Mouse (Mus musculus) hindbrain, embryonic 11.5 days (tissue): Measurements from ENCODE around the gene Nmrk2. TPM values are rescaled to one million over a fixed set of nuclear protein-coding genes. Genes with fewer than 3 reads are reported as not detected.
A peak's percentile ranks its signal among the peaks of the same experiment; 100 is the strongest.

Source experiments
- ATAC-seq: fragments of 200-750 bp; cut with Nextera tagmentation; 2 replicates; pipeline ENCODE4 v1.8.0; 2017; ENCODE audit warnings: mild to moderate bottlenecking, moderate TSS enrichment, moderate library complexity; ENCODE audit not compliant: low FRiP score
- DNase-seq: peaks from one replicate; pipeline ENCODE4 v3.0.0-alpha.2; 2015; ENCODE audit warnings: low spot score
- H3K27ac ChIP-seq: fragments of 300-500 bp; sonication (generic); 2 replicates; pipeline ENCODE4 v1.5.1; 2014; ENCODE audit warnings: mild to moderate bottlenecking, low read depth, low read length
- H3K27me3 ChIP-seq: fragments of 300-500 bp; sonication (generic); 2 replicates; pipeline ENCODE4 v1.6.1; 2014; ENCODE audit warnings: mild to moderate bottlenecking, low read length, moderate library complexity, mixed read lengths; ENCODE audit not compliant: control insufficient read depth, insufficient read depth
- H3K36me3 ChIP-seq: fragments of 300-500 bp; sonication (generic); 2 replicates; pipeline ENCODE4 v1.6.1; 2014; ENCODE audit warnings: mild to moderate bottlenecking, low read length, moderate library complexity, mixed read lengths; ENCODE audit not compliant: control insufficient read depth, insufficient read depth
- H3K4me1 ChIP-seq: fragments of 300-500 bp; sonication (generic); replicated peaks from 2 replicates; pipeline ENCODE4 v1.6.1; 2014; ENCODE audit warnings: low read length, mixed read lengths; ENCODE audit not compliant: control insufficient read depth, insufficient read depth
- H3K4me2 ChIP-seq: fragments of 300-500 bp; sonication (generic); replicated peaks from 2 replicates; pipeline ENCODE4 v1.6.1; 2014; ENCODE audit warnings: mild to moderate bottlenecking, low read depth, low read length
- H3K4me3 ChIP-seq: fragments of 300-500 bp; sonication (generic); 2 replicates; pipeline ENCODE4 v1.5.1; 2014; ENCODE audit warnings: low read depth, low read length
- H3K9ac ChIP-seq: fragments of 300-500 bp; sonication (generic); 2 replicates; pipeline ENCODE4 v1.6.1; 2014; ENCODE audit warnings: low read depth, low read length
- H3K9me3 ChIP-seq: fragments of 300-500 bp; sonication (generic); 2 replicates; pipeline ENCODE4 v1.6.1; 2016; ENCODE audit warnings: low read length; ENCODE audit not compliant: control insufficient read depth
- WGBS: fragments of 180-500 bp; shearing (Covaris S2); extraction: QIAGEN DNeasy Blood & Tissue Kit; methylation state at CpG from one replicate; pipeline ENCODE4 v1.1.7; 2014; 5-methylcytosine and 5-hydroxymethylcytosine counted together
- polyA plus RNA-seq: library from polyadenylated mRNA; unstranded; fragments of >200 nt; fragmentation: Nextera tagmentation; extraction: Ambion mirVana; gene quantifications from 2 replicates; pipeline ENCODE4 v1.2.1, GENCODE M21; 2014

The Nmrk2 gene
- polyA plus RNA-seq, 1 experiment from 2014 or later, result not detected

GRCm38 (mm10) chr10:81192968-81193501, 8.8 kb downstream of the Nmrk2 start:
- WGBS, result 6% methylated on average over 19 of the region's 19 CpGs
- H3K4me3 ChIP-seq, result peak overlapping the region; percentile 60
- H3K27ac ChIP-seq, result peak overlapping the region; percentile 90
- H3K4me1 ChIP-seq, result peaks cover 8% of the 10 kb centered on the region
- peak overlapping the region; percentile 88 for H3K9ac ChIP-seq
- peak overlapping the region; percentile 96 for H3K4me2 ChIP-seq
- peak; percentile 55 for ATAC-seq
- no peaks in the 10 kb centered on the region for H3K9me3 ChIP-seq
- peaks cover 28% of the 10 kb centered on the region for H3K27me3 ChIP-seq
- peak; percentile 55 for DNase-seq
- H3K36me3 ChIP-seq, result no peaks in the 10 kb centered on the region

DNA sequence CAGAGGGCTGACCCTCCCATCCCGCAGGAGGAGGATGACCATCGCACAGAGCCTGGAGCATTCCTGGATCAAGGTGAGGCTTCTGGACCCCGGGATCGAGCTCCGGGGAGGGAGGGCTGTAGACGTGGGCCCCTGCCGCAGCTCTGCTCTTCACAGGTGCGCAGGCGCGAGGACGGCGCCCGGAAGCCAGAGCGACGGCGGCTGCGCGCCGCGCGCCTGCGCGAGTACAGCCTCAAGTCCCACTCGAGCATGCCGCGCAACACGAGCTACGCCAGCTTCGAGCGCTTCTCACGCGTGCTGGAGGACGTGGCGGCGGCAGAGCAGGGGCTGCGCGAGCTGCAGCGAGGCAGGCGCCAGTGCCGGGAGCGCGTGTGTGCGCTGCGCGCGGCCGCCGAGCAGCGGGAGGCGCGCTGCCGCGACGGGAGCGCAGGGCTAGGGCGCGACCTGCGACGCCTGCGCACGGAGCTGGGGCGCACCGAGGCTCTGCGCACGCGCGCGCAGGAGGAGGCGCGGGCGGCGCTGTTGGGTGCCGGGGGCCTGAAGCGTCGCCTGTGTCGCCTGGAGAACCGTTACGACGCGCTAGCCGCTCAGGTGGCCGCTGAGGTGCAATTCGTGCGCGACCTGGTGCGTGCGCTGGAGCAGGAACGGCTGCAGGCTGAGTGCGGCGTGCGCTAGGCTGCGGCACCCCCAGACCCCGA, 9.4 kb downstream of the Nmrk2 start:
- Histone ChIP-seq H3K4me1 (peaks cover 8% of the 10 kb centered on the region), H3K36me3 (no peaks in the 10 kb centered on the region), H3K9me3 (no peaks in the 10 kb centered on the region), H3K27ac (peak overlapping the region; percentile 90), H3K4me3 (peak overlapping the region; percentile 60), H3K9ac (peak overlapping the region; percentile 88), H3K27me3 (peaks cover 28% of the 10 kb centered on the region), H3K4me2 (peak overlapping the region; percentile 96)
- ATAC-seq, result peak; percentile 83
- peak; percentile 86 for DNase-seq
- WGBS, result 1% methylated on average over 85 of the region's 93 CpGs

DNA sequence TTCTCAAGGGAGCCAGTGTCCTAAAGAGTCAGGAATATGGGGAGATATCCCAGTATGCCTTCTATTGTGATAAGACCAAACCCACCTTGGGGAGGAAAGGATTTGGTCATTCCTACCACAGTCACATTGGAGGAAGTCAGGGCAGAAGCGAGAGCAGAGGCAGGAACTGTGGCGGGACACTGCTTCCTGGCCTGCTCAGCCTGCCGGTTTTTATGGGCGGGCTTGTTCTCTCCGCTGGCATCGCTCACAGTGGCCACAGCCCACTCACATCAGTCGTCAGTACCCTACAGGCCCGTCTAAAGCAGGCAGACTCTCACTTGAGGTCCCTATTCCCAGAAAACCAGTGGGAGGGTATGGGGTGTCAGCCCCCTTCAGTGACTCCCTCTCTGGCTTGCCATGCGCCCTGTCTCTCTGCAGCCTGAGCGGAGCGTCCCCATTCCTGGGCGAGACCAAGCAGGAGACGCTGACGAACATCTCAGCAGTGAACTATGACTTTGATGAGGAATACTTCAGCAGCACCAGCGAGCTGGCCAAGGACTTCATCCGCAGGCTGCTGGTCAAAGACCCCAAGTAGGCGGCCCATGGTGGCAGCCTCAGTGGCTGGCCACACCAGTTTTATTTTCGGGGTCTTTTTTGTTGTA, 10.4 kb downstream of the Nmrk2 start:
- no peak overlapping the region for H3K9ac ChIP-seq
- no peak overlapping the region; the same call in 1 of the 2 replicates for H3K4me3 ChIP-seq
- DNase-seq (no peak), ATAC-seq (no peak)
- H3K36me3 ChIP-seq, result 0 out of 2 replicates have a peak, but pooled peaks cover 2% of the 10 kb centered on the region
- peak overlapping the region; percentile 96 for H3K4me2 ChIP-seq
- no peaks in the 10 kb centered on the region for H3K9me3 ChIP-seq
- 88% methylated on average over 18 of the region's 18 CpGs for WGBS
- no peak overlapping the region for H3K27ac ChIP-seq
- peaks cover 23% of the 10 kb centered on the region for H3K27me3 ChIP-seq
- H3K4me1 ChIP-seq, result peaks cover 8% of the 10 kb centered on the region

- H3K27ac ChIP-seq, result no peak overlapping the region
- 0 out of 2 replicates have a peak, but pooled peaks cover 2% of the 10 kb centered on the region for H3K36me3 ChIP-seq
- ATAC-seq, result no peak
- H3K9ac ChIP-seq, result no peak overlapping the region
- H3K4me1 ChIP-seq, result peaks cover 8% of the 10 kb centered on the region
- no peak overlapping the region for H3K4me3 ChIP-seq
- no peaks in the 10 kb centered on the region for H3K9me3 ChIP-seq
- DNase-seq, result no peak
- 76% methylated on average over 6 of the region's 6 CpGs for WGBS
- H3K4me2 ChIP-seq, result no peak overlapping the region
- H3K27me3 ChIP-seq, result peaks cover 19% of the 10 kb centered on the region
Measured at GRCm38 (mm10) chr10:81190912-81191321, 10.9 kb downstream of the Nmrk2 start.

GRCm38 (mm10) chr10:81190236-81190911, 11.5 kb downstream of the Nmrk2 start:
- no peak overlapping the region for H3K27ac ChIP-seq
- ATAC-seq, result no peak
- peaks cover 14% of the 10 kb centered on the region for H3K27me3 ChIP-seq
- H3K9me3 ChIP-seq, result no peaks in the 10 kb centered on the region
- H3K9ac ChIP-seq, result no peak overlapping the region
- no peak overlapping the region for H3K4me3 ChIP-seq
- no peak overlapping the region for H3K4me2 ChIP-seq
- 69% methylated on average over 31 of the region's 31 CpGs for WGBS
- 0 out of 2 replicates have a peak, but pooled peaks cover 2% of the 10 kb centered on the region for H3K36me3 ChIP-seq
- peaks cover 8% of the 10 kb centered on the region for H3K4me1 ChIP-seq
- DNase-seq, result peak; percentile 59

- no peaks in the 10 kb centered on the region for H3K9me3 ChIP-seq
- WGBS, result 81% methylated on average over 26 of the region's 26 CpGs
- peaks cover 8% of the 10 kb centered on the region for H3K27me3 ChIP-seq
- H3K4me1 ChIP-seq, result peaks cover 8% of the 10 kb centered on the region
- H3K4me2 ChIP-seq, result no peak overlapping the region
- no peak overlapping the region for H3K27ac ChIP-seq
- H3K36me3 ChIP-seq, result 0 out of 2 replicates have a peak, but pooled peaks cover 2% of the 10 kb centered on the region
- DNase-seq (no peak), ATAC-seq (no peak)
- H3K9ac ChIP-seq, result no peak overlapping the region
- H3K4me3 ChIP-seq, result no peak overlapping the region
Measured at GRCm38 (mm10) chr10:81189821-81190220, 12.0 kb downstream of the Nmrk2 start.

- no peak for ATAC-seq
- H3K36me3 ChIP-seq, result 0 out of 2 replicates have a peak, but pooled peaks cover 2% of the 10 kb centered on the region
- H3K27me3 ChIP-seq, result no peaks in the 10 kb centered on the region
- H3K9me3 ChIP-seq, result no peaks in the 10 kb centered on the region
- no peak overlapping the region for H3K4me2 ChIP-seq
- H3K27ac ChIP-seq, result no peak overlapping the region
- no peak for DNase-seq
- WGBS, result 94% methylated on average over 9 of the region's 9 CpGs
- no peak overlapping the region for H3K9ac ChIP-seq
- H3K4me3 ChIP-seq, result no peak overlapping the region
- H3K4me1 ChIP-seq, result no peaks in the 10 kb centered on the region; the same call in 1 of the 2 replicates
Measured at GRCm38 (mm10) chr10:81187161-81187560, 14.7 kb downstream of the Nmrk2 start.

DNA sequence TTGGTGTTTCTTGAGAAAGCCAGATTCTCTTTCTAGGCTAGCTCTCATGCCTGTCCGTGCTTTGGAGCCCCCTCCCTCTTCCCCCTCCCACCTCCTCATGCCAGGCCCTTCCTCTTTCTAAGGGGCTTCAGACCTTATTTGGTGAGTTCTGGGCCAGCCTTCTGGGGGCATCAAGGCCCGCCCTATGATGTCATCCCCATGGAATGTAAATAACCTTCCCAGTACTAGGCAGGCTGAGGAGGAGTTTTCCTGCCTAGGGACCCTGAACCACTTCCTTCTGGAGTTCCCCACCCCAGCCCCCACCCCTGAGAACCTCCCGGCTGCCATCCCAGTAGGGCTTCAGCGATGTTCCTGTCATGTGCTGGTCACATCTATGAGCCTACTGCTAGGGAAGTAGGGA, 17.1 kb downstream of the Nmrk2 start:
- Histone ChIP-seq H3K27ac (no peak overlapping the region), H3K9ac (no peak overlapping the region), H3K4me3 (no peak overlapping the region), H3K27me3 (no peaks in the 10 kb centered on the region), H3K4me2 (no peak overlapping the region), H3K36me3 (peaks cover 21% of the 10 kb centered on the region), H3K9me3 (no peaks in the 10 kb centered on the region), H3K4me1 (no peaks in the 10 kb centered on the region; the same call in 1 of the 2 replicates)
- DNase-seq, result no peak
- no peak for ATAC-seq
- WGBS, result 49% methylated on average over 4 of the region's 4 CpGs
